ENCODE assay signal across 8 mouse cellular contexts in the genomic region with DNA sequence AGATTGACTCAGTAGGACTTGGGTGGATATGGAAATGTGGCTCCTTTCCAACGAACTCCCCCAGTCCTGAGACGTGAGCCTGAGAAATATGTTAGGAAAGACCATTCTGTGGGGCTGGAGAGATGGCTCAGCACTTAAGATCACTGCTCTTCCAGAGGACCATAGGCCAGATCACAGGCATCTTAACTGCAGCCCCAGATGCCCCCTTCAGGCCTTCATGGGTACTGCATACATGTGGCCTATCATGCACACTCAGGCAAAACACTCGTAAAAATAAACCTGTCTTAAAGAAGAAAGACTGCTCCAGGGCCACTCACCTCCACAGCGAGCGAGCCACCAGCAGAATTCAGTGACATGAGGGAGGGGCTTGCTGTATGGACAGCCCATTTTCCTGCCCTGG.
DNase-seq lines count a peak whose midpoint lies in the region; ATAC-seq and TF ChIP-seq lines count a peak whose summit lies in the region.

No protein-coding gene starts in this region.

- no peaks in the 10 kb centered on the region for H3K4me1 ChIP-seq in testis, adult 2 months (ENCODE audit: control insufficient read depth, insufficient read depth, low read length)
- H3K4me1 ChIP-seq in forebrain, embryonic 13.5 days = no peaks in the 10 kb centered on the region
- no peaks in the 10 kb centered on the region for H3K4me1 ChIP-seq in intestine, embryonic 15.5 days (replicated peaks)
- H3K4me1 ChIP-seq in midbrain, postnatal 0 days (ENCODE audit: insufficient read depth, low read length) = no peaks in the 10 kb centered on the region
- H3K4me1 ChIP-seq in thymus, adult 2 months (replicated peaks; ENCODE audit: control insufficient read depth, insufficient read depth, low read length) = no peaks in the 10 kb centered on the region

- no peak overlapping the region for H3K4me2 ChIP-seq in forebrain, embryonic 13.5 days
- no peak overlapping the region for H3K4me2 ChIP-seq in intestine, embryonic 15.5 days (replicated peaks)
- H3K4me2 ChIP-seq in midbrain, postnatal 0 days (ENCODE audit: low read depth, low read length, poor library complexity, severe bottlenecking) = no peak overlapping the region

- H3K4me3 ChIP-seq in testis, adult 2 months (ENCODE audit: control insufficient read depth, low read depth, low read length) = no peak overlapping the region
- H3K4me3 ChIP-seq in forebrain, embryonic 13.5 days = no peak overlapping the region
- H3K4me3 ChIP-seq in intestine, embryonic 15.5 days (replicated peaks) = no peak overlapping the region
- no peak overlapping the region for H3K4me3 ChIP-seq in midbrain, postnatal 0 days (ENCODE audit: low read depth, low read length)
- no peak overlapping the region for H3K4me3 ChIP-seq in thymus, adult 2 months (ENCODE audit: control insufficient read depth, insufficient read depth, low read length)

- no peak overlapping the region for H3K27ac ChIP-seq in testis, adult 2 months (ENCODE audit: control insufficient read depth, insufficient read depth, low read depth, low read length)
- H3K27ac ChIP-seq in forebrain, embryonic 13.5 days = no peak overlapping the region
- H3K27ac ChIP-seq in intestine, embryonic 15.5 days = no peak overlapping the region
- no peak overlapping the region for H3K27ac ChIP-seq in midbrain, postnatal 0 days (ENCODE audit: low read depth, low read length)
- H3K27ac ChIP-seq in thymus, adult 2 months (ENCODE audit: control insufficient read depth, insufficient read depth, low read length) = no peak overlapping the region

- no peaks in the 10 kb centered on the region for H3K9me3 ChIP-seq in forebrain, embryonic 13.5 days (replicated peaks)
- no peaks in the 10 kb centered on the region for H3K9me3 ChIP-seq in intestine, embryonic 15.5 days
- no peaks in the 10 kb centered on the region for H3K9me3 ChIP-seq in midbrain, postnatal 0 days (ENCODE audit: low read length)

- TF ChIP-seq CTCF in testis, adult 2 months (IDR thresholded peaks at IDR 0.05; ENCODE audit: control insufficient read depth, insufficient read depth, insufficient replicate concordance, low read depth, low read length) = peak; percentile 59; the same call in 1 of the 2 replicates
- TF ChIP-seq CTCF in midbrain, postnatal 0 days (IDR thresholded peaks at IDR 0.05) = peak; percentile 78
- TF ChIP-seq CTCF in thymus, adult 2 months (IDR thresholded peaks at IDR 0.05; ENCODE audit: borderline replicate concordance, control insufficient read depth, extremely low read depth, insufficient read depth, low read length, poor library complexity) = peak; percentile 43; the same call in 1 of the 2 replicates

- intact Hi-C loops in left cerebral cortex, postnatal 36 days (cut with DNase I) = no loop called here

- ATAC-seq in forebrain, embryonic 13.5 days = peak; percentile 39; the same call in 1 of the 2 replicates
- peak; percentile 46; the same call in 1 of the 2 replicates for ATAC-seq in intestine, embryonic 15.5 days
- peak; percentile 18; the same call in 1 of the 2 replicates for ATAC-seq in midbrain, postnatal 0 days (ENCODE audit: low FRiP score)

- TF ChIP-seq POLR2A in testis, adult 2 months (IDR thresholded peaks at IDR 0.05; ENCODE audit: control insufficient read depth, low read depth, low read length) = no peak
- TF ChIP-seq POLR2A in thymus, adult 2 months (IDR thresholded peaks at IDR 0.05; ENCODE audit: control insufficient read depth, extremely low read depth, insufficient read depth, low read length, poor library complexity) = no peak

- no peak overlapping the region for H3K9ac ChIP-seq in forebrain, embryonic 13.5 days
- H3K9ac ChIP-seq in intestine, embryonic 15.5 days = no peak overlapping the region
- H3K9ac ChIP-seq in midbrain, postnatal 0 days (replicated peaks; ENCODE audit: low read length, poor library complexity, severe bottlenecking) = no peak overlapping the region

- no peaks in the 10 kb centered on the region for H3K27me3 ChIP-seq in testis, adult 2 months (ENCODE audit: control insufficient read depth, insufficient read depth, low read length)
- H3K27me3 ChIP-seq in forebrain, embryonic 13.5 days = no peaks in the 10 kb centered on the region
- H3K27me3 ChIP-seq in intestine, embryonic 15.5 days (replicated peaks) = no peaks in the 10 kb centered on the region
- H3K27me3 ChIP-seq in midbrain, postnatal 0 days (ENCODE audit: insufficient read depth, low read length) = no peaks in the 10 kb centered on the region
- no peaks in the 10 kb centered on the region for H3K27me3 ChIP-seq in thymus, adult 2 months (ENCODE audit: control insufficient read depth, insufficient read depth, low read length)

- DNase-seq in testis, postnatal 14 days (ENCODE audit: low spot score) = no peak
- peak; percentile 39 for DNase-seq in c-Kit-positive CD71-negative TER-119-negative erythroid progenitor cells, embryonic 14.5 days (ENCODE audit: low read depth)
- DNase-seq in left cerebral cortex, postnatal 36 days (ENCODE audit: low spot score in 2 of 2) = peak; percentile 32 to 34
- DNase-seq in midbrain, postnatal 0 days (ENCODE audit: low spot score) = peak; percentile 56
- DNase-seq in thymus, adult 2 months = peak; percentile 69

- WGBS in forebrain, embryonic 13.5 days = 90% methylated on average over 5 of the region's 5 CpGs
- 82% methylated on average over 5 of the region's 5 CpGs for WGBS in intestine, embryonic 15.5 days
- WGBS in midbrain, postnatal 0 days = 82% methylated on average over 5 of the region's 5 CpGs
- WGBS in thymus, adult 2 months = 85% methylated on average over 5 of the region's 5 CpGs

- no peaks in the 10 kb centered on the region; the same call in 1 of the 2 replicates for H3K36me3 ChIP-seq in testis, adult 2 months (ENCODE audit: control insufficient read depth, insufficient read depth, low read length)
- peaks cover 56% of the 10 kb centered on the region for H3K36me3 ChIP-seq in forebrain, embryonic 13.5 days (ENCODE audit: poor library complexity, severe bottlenecking)
- H3K36me3 ChIP-seq in intestine, embryonic 15.5 days = 0 out of 2 replicates have a peak, but pooled peaks cover 12% of the 10 kb centered on the region
- H3K36me3 ChIP-seq in midbrain, postnatal 0 days (ENCODE audit: insufficient read depth, low read length) = peaks cover 25% of the 10 kb centered on the region
- H3K36me3 ChIP-seq in thymus, adult 2 months (ENCODE audit: control insufficient read depth, insufficient read depth, low read length) = peaks cover 2% of the 10 kb centered on the region
